Mouse (Mus musculus) right cerebral cortex, postnatal 4 days (tissue): ENCODE results near the gene Dnaja1.

Source experiments
- DNase-seq: peaks from one replicate; pipeline ENCODE4 v3.0.0-alpha.2; 2022

Dnaja1 gene

GRCm38 (mm10) chr4:40722011-40722666 is at the start of gene Dnaja1:
Gene Dnaja1, plus strand, starts transcription at chr4:40722150.
- DNase-seq = peak; percentile 99

- DNase-seq = no peak
Observed at GRCm38 (mm10) chr4:40673526-40673925, 48.4 kb upstream of the Dnaja1 start.

GRCm38 (mm10) chr4:40676338-40676737 is 45.6 kb upstream of the Dnaja1 start:
- no peak for DNase-seq

- DNase-seq = peak; percentile 43
Observed at GRCm38 (mm10) chr4:40677132-40677531, 44.8 kb upstream of the Dnaja1 start.

GRCm38 (mm10) chr4:40680250-40680860 is 41.6 kb upstream of the Dnaja1 start:
- peak; percentile 28 for DNase-seq

GRCm38 (mm10) chr4:40681908-40682307 is 40.0 kb upstream of the Dnaja1 start:
- DNase-seq = peak; percentile 78

- DNase-seq = no peak
Observed at GRCm38 (mm10) chr4:40682359-40682758, 39.6 kb upstream of the Dnaja1 start.

- no peak for DNase-seq
Observed at GRCm38 (mm10) chr4:40683306-40683705, 38.6 kb upstream of the Dnaja1 start.

GRCm38 (mm10) chr4:40691100-40691499 is 30.9 kb upstream of the Dnaja1 start:
- no peak for DNase-seq

- DNase-seq = no peak
Observed at GRCm38 (mm10) chr4:40697059-40697458, 24.9 kb upstream of the Dnaja1 start.

- DNase-seq = no peak
Observed at GRCm38 (mm10) chr4:40700216-40700615, 21.7 kb upstream of the Dnaja1 start.

GRCm38 (mm10) chr4:40701796-40702195 is 20.2 kb upstream of the Dnaja1 start:
- no peak for DNase-seq

- peak; percentile 92 for DNase-seq
Observed at GRCm38 (mm10) chr4:40702797-40703709, 18.9 kb upstream of the Dnaja1 start, which contains the start of gene Aptx. Gene Aptx, minus strand, starts transcription at chr4:40703194.

- no peak for DNase-seq
Observed at GRCm38 (mm10) chr4:40703710-40704275, 18.2 kb upstream of the Dnaja1 start.

- DNase-seq = no peak
Observed at GRCm38 (mm10) chr4:40717141-40717540, 4.8 kb upstream of the Dnaja1 start.

GRCm38 (mm10) chr4:40720910-40721309 is 1.0 kb upstream of the Dnaja1 start:
- no peak for DNase-seq

GRCm38 (mm10) chr4:40722687-40723460 is 924 bp downstream of the Dnaja1 start:
- peak; percentile 85 for DNase-seq

GRCm38 (mm10) chr4:40725141-40725540 is 3.2 kb downstream of the Dnaja1 start:
- DNase-seq = no peak

- no peak for DNase-seq
Observed at GRCm38 (mm10) chr4:40725554-40725953, 3.6 kb downstream of the Dnaja1 start.

- no peak for DNase-seq
Observed at GRCm38 (mm10) chr4:40727247-40727646, 5.3 kb downstream of the Dnaja1 start.

GRCm38 (mm10) chr4:40731262-40731661 is 9.3 kb downstream of the Dnaja1 start:
- no peak for DNase-seq

GRCm38 (mm10) chr4:40735351-40735750 is 13.4 kb downstream of the Dnaja1 start:
- no peak for DNase-seq
